Mouse (Mus musculus) telencephalon, adult 2 months (tissue): ENCODE results near the gene Cyp2c40.
"Not testable (repeated sequence)": the region's sequence is repeated elsewhere in the genome, so short reads cannot be mapped to it uniquely, and the experiment has no call there.

ENCODE experiments used
- DNase-seq: peaks from one replicate; pipeline ENCODE4 v3.0.0-alpha.2; 2011; ENCODE audit warnings: low read depth, low spot score

Gene Cyp2c40

DNA sequence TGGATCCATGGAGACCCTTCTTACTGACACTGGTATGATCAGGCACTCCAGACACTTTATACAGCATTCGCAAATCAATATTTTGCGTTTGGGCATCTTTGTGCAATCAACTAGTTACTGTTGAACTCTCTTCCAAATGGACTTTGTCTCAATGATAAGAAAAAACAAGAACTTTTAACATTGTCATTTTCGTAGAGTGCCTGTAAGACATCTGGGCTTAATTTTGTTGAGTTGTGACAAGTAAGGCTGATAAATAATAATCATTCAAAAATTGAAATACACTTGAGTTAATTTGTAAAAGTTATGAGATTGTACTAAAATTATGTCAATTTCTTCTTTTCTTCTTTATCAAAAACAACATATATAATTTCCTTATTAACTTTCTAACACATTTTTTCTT, at the start of gene Cyp2c40:
Cyp2c40 (minus strand) TSS at position 101 of the 400 bp plus-strand sequence.
- not testable (repeated sequence) for DNase-seq

DNA sequence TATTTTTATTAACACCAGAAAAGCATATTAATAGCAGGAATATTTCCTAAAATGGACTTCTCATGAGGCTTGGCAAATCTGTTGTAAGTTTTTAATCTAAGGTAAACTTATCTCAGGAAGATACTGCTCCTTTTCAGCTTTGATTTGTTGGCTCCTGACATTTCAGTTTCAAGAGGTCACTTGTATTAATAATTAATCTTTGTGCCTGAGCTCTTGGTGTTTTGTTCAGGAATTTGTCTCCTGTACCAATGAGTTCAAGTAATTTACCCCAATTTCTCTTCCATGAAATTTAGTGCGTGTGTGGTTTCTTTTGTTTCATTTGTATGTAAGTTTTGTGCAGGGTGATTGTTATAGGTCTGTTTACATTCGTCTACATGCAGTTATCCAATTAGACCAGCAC, 8.3 kb upstream of the Cyp2c40 start:
- not testable (repeated sequence) for DNase-seq

DNA sequence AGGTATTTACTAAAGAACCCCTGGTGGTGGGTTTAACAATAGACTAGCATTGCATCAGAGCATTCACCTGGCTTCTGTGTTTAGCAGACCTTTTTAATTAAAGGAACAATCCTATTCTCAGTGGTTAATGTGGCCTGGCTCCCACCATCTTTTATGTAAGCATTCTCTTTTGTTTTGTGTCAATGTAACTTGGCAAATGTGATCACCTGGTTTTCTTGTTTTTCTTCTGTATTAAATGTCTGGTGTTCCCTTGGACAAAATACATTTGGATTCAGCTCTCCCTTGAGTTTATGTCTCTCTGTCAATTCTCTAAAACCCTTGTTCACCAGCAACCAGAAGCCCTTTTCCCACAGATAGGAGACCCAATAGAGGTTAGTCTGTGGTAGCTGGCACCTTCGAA, 3.8 kb upstream of the Cyp2c40 start:
- not testable (repeated sequence) for DNase-seq

DNA sequence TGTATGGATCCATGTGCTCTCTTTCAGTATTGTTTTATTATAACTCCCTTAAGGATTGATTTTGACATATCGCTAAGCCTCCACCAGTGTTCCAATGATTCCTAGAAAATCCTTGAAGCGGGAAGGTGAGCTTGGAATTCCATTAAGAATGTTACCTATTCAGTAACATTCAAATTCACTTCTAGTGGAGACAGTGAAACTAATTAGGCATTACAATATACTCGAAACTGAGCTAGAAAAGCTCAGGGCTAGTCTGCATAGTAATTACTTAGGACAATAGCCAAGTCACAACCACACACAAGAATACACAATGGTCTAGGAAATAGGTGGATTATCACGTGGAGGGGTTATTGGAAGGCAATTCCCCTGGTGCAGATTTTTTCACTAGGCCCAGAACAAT, 3.4 kb upstream of the Cyp2c40 start:
- not testable (repeated sequence) for DNase-seq

DNA sequence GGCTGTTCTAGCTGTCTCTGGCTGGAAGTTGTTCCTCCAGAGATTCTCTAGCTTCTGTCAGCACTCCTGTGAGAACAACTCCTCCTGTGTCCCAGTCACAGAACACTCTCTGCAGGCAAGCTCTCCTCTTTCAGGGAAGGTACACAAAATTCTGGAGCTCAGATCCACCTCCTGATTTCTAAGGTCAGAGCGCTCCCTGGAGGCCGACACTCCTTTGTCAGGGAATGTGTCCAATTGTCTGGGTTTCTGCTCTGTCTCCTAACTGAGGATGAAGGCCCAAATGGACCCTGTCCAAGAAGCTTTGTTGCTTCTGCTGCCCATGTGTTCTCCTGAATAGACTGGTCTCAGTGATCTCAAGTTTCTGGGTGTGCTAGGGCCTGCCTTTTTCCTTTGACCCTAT, 27.2 kb downstream of the Cyp2c40 start:
- not testable (repeated sequence) for DNase-seq

DNA sequence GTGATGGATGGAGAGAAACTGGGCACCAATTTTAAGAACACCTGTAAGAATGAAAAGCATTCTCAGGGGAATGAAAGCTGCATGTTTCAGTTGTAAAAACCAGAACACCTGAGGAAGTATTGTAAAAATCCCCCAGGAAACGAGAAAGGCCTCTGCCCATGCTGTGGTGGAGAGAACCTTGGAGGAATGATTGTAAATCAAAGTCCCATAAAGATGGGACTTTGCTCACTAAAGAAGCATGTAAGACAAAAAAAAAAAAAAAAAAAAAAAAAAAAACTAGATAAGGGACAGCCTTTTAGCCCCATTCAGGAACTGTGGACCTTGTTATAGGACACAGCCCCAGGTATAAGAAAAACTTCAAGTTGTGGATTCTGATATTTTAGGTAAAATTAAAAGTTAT, 67.3 kb downstream of the Cyp2c40 start:
- no peak for DNase-seq

DNA sequence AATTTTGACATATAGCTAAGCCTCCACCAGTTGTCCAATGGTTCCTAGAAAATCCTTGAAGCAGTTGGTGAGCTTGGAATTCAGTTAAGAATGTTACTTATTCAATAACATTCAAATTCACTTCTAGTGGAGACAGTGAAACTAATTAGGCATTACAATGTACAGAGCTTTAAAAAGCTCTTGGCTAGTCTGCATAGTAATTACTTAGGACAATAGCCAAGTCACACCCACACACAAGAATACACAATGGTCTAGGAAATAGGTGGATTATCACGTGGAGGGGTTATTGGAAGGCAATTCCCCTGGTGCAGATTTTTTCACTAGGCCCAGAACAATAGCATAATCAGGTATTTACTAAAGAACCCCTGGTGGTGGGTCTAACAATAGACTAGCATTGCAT, 68.3 kb downstream of the Cyp2c40 start:
- DNase-seq = not testable (repeated sequence)

DNA sequence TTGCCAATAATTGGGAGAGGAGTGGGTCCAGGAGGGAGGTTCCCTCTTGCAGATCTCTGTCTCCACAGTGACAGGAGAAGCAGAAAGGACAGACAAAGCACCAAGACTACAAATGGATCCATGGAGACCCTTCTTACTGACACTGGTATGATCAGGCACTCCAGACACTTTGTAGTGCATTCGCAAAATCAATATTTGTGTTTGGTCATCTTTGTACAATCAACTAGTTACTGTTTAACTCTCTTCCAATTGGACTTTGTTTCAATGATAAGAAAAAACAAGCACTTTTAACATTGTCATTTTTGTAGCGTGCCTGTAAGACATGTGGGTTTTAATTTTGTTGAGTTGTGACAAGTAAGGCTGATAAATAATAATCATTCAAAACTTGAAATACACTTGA, 71.7 kb downstream of the Cyp2c40 start, which contains the start of gene Cyp2c68:
Cyp2c68 (minus strand) TSS at position 135 of the 400 bp plus-strand sequence.
- no peak for DNase-seq
